Mouse (Mus musculus) NIH3T3 (cell line): Measurements from ENCODE around the gene Rbm19.

Experiments
- DNase-seq: peaks from one replicate; pipeline ENCODE4 v3.0.0-alpha.2; 2012; ENCODE audit warnings: low read depth

Gene Rbm19

GRCm38 (mm10) chr5:120165061-120165942 lies 49.0 kb downstream of the Rbm19 start:
- no peak for DNase-seq

DNA sequence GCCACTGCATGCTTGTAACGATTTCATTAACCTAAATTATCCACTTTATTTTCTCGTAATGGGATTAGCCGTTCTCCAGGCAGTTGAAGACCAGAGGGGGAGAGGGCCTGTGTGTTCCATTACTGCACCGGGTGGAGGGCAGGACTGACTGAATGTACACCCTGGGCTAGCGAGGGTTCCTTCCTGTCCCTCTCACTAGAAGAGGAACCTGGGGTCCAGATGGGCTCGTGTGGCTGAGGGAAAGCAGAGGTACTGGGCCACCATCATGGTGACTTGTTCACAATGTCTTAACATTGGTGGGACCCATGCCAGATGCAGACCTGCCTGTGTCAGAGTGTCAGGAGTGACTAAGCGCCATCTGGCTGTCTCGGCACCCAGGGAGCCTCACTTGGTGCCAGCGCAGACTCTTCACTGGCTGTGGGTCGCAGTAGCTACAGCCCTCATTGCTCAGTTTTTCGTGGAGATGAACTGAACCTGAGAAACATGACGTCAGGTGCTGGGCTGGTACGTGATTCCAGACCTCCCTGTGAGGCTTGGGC lies 51.6 kb downstream of the Rbm19 start:
- peak; percentile 9 for DNase-seq

DNA sequence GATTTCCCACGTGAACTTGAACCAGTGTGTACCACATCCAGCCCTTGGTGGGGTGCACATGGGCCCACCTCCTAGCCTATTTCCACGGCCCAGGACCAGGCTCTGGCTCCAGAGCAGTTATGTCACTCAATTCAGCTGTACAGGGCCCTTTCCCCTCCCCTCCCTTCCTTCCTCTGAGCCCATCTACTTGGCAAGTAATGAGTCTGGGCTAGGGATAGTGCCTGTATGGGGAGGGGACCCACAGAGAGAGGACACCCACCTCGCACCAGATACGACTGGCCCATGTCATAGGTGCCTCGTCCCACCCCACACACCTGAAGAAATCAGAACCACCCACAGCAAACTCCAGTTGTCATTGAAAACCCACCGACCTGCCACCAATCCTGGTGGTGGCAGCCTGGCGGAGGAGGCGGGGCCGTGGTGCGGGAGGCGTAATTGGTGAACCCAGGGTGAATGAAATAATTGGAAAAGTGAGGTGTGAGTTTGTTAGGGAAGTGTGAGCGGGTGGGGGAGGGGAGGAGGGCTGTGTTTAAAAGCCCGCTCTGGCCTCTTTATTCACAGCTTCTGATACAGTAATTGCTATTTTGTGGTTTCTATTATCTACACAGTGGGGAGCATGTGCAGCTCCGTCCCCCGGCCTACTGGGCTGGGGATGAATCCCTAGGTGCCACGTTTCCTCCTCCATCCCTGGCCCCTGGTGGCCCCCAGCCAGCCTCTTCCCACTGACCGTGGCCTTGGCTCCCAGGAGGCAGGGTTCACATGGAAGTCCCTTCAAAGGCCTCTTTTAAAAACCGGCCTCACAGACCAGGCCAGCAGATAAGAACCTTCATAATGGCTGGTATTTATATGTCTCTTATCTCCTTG lies 55.8 kb downstream of the Rbm19 start:
- no peak for DNase-seq

DNA sequence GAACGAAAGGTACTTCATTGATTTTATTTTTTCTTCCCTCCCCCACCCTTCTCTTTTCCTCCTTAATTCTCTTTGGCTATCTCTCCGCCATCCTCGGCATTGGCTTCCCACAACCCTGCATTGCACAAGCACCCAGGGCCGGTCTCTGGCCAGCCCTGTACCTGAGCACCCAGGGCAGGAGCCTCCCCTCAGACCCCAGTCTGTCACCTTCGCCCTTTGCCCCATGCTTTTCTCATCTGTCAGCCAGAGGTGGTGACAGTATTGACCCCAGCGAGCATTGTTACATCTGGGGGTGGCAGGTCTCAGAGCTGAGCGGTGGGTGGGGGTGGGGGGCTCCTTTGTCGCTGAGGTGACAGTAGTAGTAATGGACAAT lies 56.5 kb downstream of the Rbm19 start:
- no peak for DNase-seq

DNA sequence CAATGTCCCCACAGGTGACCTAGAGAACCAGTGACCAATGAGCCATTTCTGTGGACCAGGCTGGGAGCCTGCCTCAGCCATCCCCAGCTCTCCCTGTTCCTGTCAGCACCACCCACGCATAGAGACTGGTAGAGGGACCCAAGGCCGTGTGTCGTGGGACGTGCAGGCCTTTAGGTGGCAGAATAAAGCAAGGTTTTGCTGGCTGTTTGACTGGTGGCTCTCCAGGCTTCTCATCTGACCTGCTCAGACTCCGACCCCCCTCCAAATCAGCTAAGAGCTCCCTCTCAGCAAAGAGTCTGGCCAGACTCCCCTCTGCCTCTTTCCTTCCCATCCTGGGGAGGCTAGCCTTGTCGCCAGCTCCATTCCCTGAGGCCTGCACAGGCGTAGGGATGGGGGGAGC lies 58.1 kb downstream of the Rbm19 start:
- DNase-seq = no peak

- no peak for DNase-seq
These were observed 59.0 kb downstream of the Rbm19 start for GRCm38 (mm10) chr5:120175217-120175616.

GRCm38 (mm10) chr5:120176246-120177065 lies 60.2 kb downstream of the Rbm19 start:
- DNase-seq = no peak

DNA sequence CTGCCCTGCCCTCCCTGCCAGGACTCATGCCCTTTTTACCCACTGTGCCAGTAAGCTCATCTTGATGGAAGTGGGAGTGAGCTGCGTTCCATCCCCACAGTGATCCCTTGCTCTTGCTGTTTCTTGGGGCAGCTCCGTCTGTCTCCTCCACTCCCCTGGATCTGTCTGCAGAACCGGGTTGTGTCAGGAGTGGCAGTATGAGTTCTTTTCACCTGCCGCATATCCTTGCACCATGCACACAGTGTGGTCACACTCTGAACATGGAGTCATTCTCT lies 60.7 kb downstream of the Rbm19 start:
- DNase-seq = no peak

DNA sequence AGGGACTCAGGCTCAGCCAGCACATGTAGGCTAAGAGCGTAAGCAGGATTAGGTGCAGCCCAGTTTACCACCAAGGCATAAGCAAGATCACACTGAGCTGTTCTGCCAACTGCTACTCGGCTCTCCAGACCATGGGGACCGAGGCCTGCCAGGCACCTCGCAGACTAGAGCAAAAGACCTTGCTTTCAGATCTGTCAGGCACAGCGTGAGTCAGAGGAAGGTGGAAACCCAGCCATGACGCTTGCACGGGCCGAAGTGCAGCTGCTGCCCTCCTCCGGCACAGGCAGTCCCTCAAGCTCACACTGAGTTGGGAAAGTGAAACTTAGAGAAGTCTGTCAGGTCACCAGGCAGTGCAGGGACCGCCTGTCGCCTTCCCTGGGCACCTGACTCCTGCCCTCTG lies 63.8 kb downstream of the Rbm19 start:
- no peak for DNase-seq

DNA sequence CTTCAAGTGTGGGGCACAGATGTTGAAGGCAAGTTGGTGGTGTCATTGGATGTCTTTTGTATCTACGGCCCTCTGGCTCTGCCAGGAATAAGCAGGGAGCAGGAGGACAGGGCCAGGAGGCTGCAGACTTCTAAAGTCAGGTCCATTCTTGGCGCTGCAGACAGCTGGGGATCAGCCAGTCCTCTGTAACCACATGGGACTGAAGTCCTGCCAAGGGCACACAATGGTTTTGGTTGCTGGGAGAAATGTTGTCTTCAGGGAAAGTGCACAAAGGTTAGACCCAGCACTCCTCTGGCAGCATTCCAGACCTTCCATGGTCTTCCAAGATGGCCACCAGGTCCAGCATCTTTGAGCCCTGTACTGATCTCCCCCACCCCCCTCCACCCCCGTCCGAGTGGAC lies 65.1 kb downstream of the Rbm19 start:
- peak; percentile 3 for DNase-seq

DNA sequence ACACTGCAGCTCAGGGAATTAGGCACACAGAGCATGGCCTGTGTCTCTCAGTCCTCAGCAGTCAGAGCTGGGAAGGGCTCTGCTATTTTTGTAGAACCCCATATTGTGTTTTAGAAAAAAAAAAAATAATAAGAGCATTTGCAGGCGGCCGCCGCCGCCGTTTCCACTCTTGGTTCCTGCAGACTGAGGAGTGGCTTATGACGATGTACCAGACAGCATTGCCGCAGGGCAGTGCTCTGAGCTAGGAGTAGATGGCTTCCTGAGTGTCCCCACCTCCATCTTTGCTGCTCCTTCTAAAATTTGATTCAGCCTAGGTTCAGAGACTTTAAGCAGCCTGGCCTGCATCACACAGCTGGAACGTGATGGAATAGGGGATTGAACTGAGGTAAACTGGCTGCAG lies 67.1 kb downstream of the Rbm19 start:
- DNase-seq = no peak

GRCm38 (mm10) chr5:120183790-120184189 lies 67.5 kb downstream of the Rbm19 start:
- DNase-seq = no peak

DNA sequence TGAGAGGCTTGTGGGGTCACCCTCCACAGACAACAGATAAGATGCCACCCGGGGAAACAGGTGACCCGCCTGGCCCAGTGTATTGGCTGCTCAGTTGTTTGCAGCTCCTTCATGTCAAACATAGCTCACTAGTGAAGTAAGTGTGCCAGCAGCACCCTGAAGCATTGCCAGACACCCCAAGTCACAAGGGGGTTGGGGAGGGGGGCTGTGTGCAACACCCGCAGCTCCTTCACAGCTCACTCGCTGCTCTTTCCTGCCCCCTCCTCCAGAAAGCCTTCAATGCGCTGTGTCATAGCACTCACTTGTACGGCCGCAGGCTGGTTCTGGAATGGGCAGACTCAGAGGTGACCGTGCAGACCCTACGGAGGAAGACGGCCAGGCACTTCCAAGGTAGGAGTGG lies 69.7 kb downstream of the Rbm19 start:
- no peak for DNase-seq

GRCm38 (mm10) chr5:120188541-120188940 lies 72.3 kb downstream of the Rbm19 start:
- DNase-seq = no peak

GRCm38 (mm10) chr5:120190001-120190582 lies 73.8 kb downstream of the Rbm19 start:
- no peak for DNase-seq

DNA sequence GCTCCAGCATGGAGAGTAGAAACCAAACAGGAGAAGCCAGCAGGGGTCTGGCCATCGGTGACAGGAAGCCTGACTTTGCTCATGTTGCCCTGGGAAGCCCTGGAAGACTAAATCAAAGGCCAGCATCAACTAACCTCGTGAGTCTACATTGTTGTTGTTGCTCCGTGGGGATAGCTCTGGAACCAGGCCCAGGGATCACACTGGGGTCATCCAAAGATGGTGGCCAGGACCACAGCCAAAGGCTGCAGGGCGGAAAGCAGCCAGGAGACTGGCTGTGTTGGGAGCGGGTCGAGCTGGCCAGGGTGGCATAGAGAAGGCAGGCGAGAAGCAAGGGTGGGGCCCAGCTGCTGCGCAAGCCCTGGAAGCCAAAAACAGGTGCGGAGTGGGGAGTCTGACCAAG lies 75.4 kb downstream of the Rbm19 start:
- no peak for DNase-seq

- no peak for DNase-seq
These were observed 78.2 kb downstream of the Rbm19 start for GRCm38 (mm10) chr5:120194309-120194941.

- no peak for DNase-seq
These were observed 78.7 kb downstream of the Rbm19 start for GRCm38 (mm10) chr5:120194948-120195347.

DNA sequence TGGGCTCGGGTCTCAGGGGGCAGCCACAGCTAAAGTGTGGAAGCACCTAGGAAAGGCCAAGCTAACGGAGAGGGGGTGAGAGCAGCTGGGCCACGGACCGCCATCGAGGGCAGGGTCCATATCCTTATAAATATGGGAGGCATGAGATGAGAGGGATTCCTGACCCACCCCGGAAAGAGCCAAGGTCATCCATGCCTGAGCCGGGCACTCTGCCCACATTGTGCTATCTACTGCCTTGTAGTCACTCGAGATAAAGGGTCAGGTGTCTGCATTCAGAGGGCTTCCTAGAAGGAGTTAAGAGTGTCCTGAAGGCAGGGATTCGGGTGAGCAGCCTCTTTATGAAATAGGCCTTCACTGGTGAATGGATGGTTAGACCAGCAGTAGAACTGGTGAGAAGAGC lies 80.6 kb downstream of the Rbm19 start:
- no peak for DNase-seq

- DNase-seq = no peak
These were observed 81.6 kb downstream of the Rbm19 start for GRCm38 (mm10) chr5:120197813-120198387.

GRCm38 (mm10) chr5:120199865-120200264 lies 83.6 kb downstream of the Rbm19 start:
- DNase-seq = no peak
